Mouse (Mus musculus) left cerebral cortex, adult 8-10 months (tissue): ENCODE data around the gene Defb26. TPM values are rescaled to one million over a fixed set of nuclear protein-coding genes. Genes with fewer than 3 reads are reported as not detected.

ENCODE experiments used
- DNase-seq, 2 experiments: peaks; one replicate each; pipeline ENCODE4 v3.0.0; 2022; ENCODE audit warnings: low spot score in 2 of 2
- total RNA-seq, 4 experiments: library from RNA; stranded (reverse); gene quantifications; 2 replicates each; pipeline ENCODE4 v1.2.4; 2022

Defb26 gene
- total RNA-seq, 4 experiments from 2014 or later: not detected

DNA sequence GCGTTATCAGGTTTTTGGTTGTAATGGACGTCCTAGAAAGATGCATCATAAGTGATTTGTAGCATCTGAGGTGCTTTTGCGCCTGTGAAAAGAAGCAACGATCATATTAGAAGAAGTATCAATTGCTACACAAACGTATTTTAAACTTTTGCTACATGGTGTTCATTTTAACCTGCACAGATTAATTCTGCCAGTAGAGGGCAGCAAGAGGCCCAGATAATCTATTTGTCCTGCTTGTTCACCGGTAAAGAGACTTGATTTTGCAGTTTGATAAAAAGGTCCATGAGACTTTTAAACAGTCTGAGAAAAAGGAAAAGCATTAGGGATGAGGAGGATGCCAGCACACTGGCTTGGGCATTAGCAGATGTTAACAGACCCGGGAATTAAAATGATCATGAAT, 40.5 kb downstream of the Defb26 start:
- DNase-seq: peak in 1 of 2 experiments; percentile 24

DNA sequence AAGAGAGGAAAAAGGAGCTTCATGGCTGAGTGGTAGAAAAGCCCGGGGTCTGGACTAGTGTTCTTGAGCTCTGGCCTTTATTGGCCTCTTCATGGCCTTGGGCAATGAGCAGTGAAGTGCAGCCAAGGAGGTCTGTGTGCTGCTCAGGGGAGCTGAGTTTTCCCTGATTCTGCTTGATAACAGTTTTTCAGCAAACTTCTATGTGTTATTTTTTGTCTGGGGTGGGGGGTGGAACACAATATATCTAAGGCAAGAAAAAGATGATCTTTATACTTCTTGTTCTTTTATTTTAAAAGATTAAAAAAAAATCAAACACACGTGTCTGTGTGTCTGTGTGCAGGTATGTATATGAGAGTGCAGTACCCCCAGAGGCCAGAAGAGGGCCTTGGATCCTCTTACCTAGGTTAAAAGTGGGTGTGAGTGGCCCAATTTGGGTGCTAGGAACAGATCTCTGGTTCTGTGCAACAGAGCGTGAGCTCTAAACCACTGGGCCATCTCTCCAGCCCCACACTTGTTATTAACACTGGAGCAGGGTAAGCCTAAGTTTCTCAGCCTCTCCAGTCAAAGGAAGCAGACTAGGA, 46.8 kb downstream of the Defb26 start, which contains the start of gene Defb23:
Defb23 (minus strand) TSS at position 51 of the 581 bp plus-strand sequence.
- DNase-seq: no peak

DNA sequence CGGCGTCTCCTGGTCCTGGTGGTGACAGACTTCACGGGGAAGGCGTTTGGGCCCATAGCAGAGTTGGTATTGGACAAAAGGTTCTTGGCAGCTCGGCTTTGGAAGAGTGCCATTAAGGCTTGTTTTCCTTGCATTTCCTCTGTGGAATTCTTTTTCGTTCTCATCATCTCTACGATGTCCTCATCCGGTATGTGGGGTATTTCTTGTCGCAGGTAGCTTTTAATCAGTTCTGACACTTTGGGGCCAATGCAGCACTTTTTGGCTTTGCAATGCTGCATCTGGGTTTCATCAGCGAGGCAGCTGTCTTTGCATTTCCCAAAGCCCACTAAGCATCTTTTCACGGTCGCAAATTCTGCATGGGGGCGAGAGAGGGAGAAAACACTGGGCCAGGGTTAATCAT, 52.3 kb downstream of the Defb26 start:
- no peak for DNase-seq

Other genes with a start within 250 kb of the Defb26 start
- 10 to 100 TPM; 52.5 to 56.3 (median 55.9) TPM for gene Tbc1d20, start 217.9 kb downstream of the Defb26 start, total RNA-seq
- gene Rbck1, start 179.0 kb downstream of the Defb26 start, total RNA-seq: 100 to 1,000 TPM; 105 to 110 (median 105) TPM
- gene Trib3, start 167.7 kb downstream of the Defb26 start, total RNA-seq: 1 to 10 TPM in 3 of 4 experiments, under 1 TPM in 1; 0.84 to 2.1 (median 1.5) TPM
- gene Nrsn2, start 135.1 kb downstream of the Defb26 start, total RNA-seq: 100 to 1,000 TPM; 112 to 125 (median 120) TPM
- gene Sox12, start 113.6 kb downstream of the Defb26 start, total RNA-seq: 10 to 100 TPM; 12.9 to 15.4 (median 14.3) TPM
- gene Zcchc3, start 96.7 kb downstream of the Defb26 start, total RNA-seq: 10 to 100 TPM in 3 of 4 experiments, 1 to 10 TPM in 1; 9.6 to 11.2 (median 10.9) TPM
- 1 to 10 TPM; 2.0 to 3.7 (median 2.7) TPM for gene 6820408C15Rik, start 96.1 kb downstream of the Defb26 start, total RNA-seq
- gene Defb23, start 47.1 kb downstream of the Defb26 start, total RNA-seq: not detected
- not detected for gene Defb20, start 34.6 kb downstream of the Defb26 start, total RNA-seq
- not detected for gene Defb22, start 21.6 kb downstream of the Defb26 start, total RNA-seq
- not detected for gene Defb28, start 6.6 kb upstream of the Defb26 start, total RNA-seq
- gene Defb29, start 28.4 kb upstream of the Defb26 start, total RNA-seq: not detected
- gene Gm17416, start 57.6 kb upstream of the Defb26 start, total RNA-seq: not detected
- gene Defb21, start 61.1 kb upstream of the Defb26 start, total RNA-seq: not detected
- gene Defb19, start 68.6 kb upstream of the Defb26 start, total RNA-seq: not detected
- not detected for gene Defb45, start 87.7 kb upstream of the Defb26 start, total RNA-seq
- not detected for gene Defb36, start 92.6 kb upstream of the Defb26 start, total RNA-seq
- not detected for gene Defb25, start 111.4 kb upstream of the Defb26 start, total RNA-seq
- gene Rem1, start 115.3 kb upstream of the Defb26 start, total RNA-seq: 1 to 10 TPM in 2 of 4 experiments, under 1 TPM in 2; 0.87 to 1.6 (median 1.1) TPM
- gene H13, start 157.8 kb upstream of the Defb26 start, total RNA-seq: 10 to 100 TPM; 59.6 to 78.5 (median 71.8) TPM
- 10 to 100 TPM; 15.5 to 18.6 (median 18.2) TPM for gene Mcts2, start 175.3 kb upstream of the Defb26 start, total RNA-seq
- 10 to 100 TPM; 19.1 to 30.8 (median 22.9) TPM for gene Id1, start 224.6 kb upstream of the Defb26 start, total RNA-seq
- gene Cox4i2, start 242.5 kb upstream of the Defb26 start, total RNA-seq: 1 to 10 TPM; 2.1 to 4.8 (median 2.5) TPM